Mouse (Mus musculus): ENCODE data around the gene Mapkapk2. TPM values are rescaled to one million over a fixed set of nuclear protein-coding genes. Genes with fewer than 3 reads are reported as not detected.
"Not testable (repeated sequence)": the region's sequence is repeated elsewhere in the genome, so short reads cannot be mapped to it uniquely, and the experiment has no call there.

Gene Mapkapk2
- total RNA-seq, 2 experiments from 2014 or later: 26.9 to 31.4 TPM

DNA sequence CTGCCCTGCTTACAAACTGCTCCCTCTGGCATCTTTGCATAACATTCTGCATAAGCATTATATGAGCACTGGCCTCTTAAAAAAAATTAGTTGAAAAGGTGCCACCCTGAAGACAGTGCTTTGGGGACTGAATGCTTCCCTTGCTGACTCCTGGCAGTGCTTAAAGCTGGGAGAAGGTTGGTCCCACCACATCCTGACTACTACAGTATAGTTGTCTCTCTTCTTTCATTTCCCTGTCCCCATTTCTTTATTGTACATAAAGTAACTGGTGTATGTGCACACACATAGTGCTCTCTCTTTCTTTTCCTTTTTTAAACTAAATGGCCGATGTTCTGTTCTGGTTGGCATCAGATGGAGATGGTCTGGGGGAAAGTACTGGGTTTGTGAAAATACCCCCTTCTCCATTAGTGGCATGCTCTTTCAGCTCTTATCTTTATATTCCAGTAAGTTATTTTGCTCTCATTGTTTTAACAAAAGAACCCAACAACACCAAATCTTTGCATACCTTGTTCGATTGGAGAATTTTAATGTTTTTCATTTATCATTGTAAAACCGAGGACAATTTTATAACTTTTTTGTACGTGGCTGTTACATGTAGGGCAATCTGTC lies 74.3 kb downstream of the Mapkapk2 start:
- not testable (repeated sequence) for DNase-seq (ENCODE audit: extremely low spot score in 1 of 2, low spot score in 1 of 2)

DNA sequence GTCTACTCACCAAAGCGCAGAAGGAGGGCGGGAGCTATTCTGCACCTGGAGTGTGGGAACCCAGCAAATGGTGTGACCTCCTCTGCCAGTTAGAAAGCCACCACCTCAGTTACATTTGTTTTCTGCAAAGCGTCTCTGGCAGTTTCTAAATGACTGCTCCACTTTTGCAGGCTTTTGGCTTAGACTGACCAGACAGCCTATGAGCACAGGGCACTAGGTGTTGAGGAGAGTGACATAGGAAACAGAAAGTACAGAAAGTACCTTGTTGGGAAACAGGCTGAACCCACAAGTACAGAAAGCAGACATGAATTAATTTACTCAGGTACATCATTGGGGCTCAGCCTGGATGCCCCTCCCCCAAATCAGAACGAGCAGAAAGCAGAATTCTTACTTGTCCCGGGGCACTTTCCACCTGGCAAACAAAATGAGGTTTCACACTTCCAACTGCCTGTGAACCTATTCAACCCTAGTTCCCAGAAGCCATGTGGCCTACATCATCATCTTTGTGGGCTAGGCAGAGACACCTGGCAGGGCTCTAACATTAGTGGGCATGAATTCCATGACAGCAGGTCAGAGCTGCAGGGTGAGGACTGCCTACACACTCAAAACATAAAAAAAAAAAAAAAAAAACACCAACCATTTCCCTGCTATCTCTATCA lies 74.9 kb downstream of the Mapkapk2 start:
- DNase-seq (ENCODE audit: extremely low spot score in 1 of 2, low spot score in 1 of 2): no peak

DNA sequence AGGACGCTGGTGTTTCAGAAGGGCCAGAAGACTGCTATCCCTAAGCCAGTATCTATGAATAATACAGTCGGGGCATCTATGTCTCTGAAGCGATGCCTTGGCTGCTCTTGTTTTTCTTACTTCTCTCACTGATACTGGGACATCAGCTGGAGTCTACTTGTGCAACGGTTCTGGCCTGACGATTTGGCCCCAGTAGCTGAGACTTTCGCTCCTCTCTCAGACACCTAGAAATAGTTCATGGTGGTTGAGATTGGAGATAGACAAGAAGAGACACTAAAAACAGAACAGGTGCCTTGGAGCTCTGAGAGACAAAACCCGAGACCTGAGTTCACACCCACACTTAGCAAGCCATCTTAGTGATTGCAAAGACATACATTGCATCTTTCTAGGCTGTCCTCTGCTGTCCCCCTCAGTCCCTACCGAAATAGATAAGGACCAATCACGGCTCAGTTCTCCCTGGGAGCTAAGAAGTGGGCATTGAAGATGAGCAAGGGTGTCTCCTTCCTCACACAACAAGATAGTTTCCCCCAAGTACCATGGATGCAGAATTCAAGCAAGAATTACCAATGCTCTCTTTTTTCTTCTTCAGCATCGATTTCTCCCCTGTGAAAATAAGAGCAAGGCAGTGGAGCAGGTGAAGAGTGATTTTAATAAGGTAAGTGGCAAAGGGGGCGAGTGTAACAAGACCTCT lies 75.6 kb downstream of the Mapkapk2 start:
- no peak for DNase-seq (ENCODE audit: extremely low spot score in 1 of 2, low spot score in 1 of 2)

GRCm38 (mm10) chr1:131021438-131021837 lies 76.2 kb downstream of the Mapkapk2 start:
- no peak for DNase-seq (ENCODE audit: extremely low spot score in 1 of 2, low spot score in 1 of 2)

GRCm38 (mm10) chr1:131020425-131021310 lies 77.0 kb downstream of the Mapkapk2 start:
- DNase-seq (ENCODE audit: extremely low spot score in 1 of 2, low spot score in 1 of 2): no peak

DNA sequence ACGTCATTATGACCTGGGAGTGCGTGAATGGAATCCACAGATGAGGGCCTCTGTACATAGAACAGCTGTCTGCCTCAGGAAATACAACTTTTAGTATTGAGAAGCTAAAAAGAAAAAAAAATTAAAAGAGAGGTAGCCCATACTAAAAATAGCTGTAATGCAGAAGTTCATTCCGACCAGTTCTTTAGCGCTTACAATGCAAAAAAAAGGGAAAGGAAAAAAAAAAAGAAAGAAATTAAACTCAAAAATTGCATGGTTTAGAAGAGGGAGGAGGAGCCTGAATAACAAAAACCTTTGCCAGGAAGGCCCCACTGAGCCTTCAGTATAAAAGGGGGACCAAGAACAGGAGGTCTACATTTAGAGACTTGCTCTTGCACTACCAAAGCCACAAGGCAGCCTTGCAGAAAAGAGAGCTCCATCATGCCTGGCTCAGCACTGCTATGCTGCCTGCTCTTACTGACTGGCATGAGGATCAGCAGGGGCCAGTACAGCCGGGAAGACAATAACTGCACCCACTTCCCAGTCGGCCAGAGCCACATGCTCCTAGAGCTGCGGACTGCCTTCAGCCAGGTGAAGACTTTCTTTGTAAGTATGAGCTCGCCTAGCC lies 78.0 kb downstream of the Mapkapk2 start, which contains the start of gene Il10:
Gene Il10 (plus strand): TSS at position 354 of the 607 bp plus-strand sequence.
- DNase-seq (ENCODE audit: extremely low spot score in 1 of 2, low spot score in 1 of 2): no peak

GRCm38 (mm10) chr1:131015879-131016278 lies 81.7 kb downstream of the Mapkapk2 start:
- no peak for DNase-seq (ENCODE audit: extremely low spot score in 1 of 2, low spot score in 1 of 2)

- DNase-seq (ENCODE audit: extremely low spot score in 1 of 2, low spot score in 1 of 2): no peak
Measured at GRCm38 (mm10) chr1:131015281-131015680, 82.3 kb downstream of the Mapkapk2 start.

DNA sequence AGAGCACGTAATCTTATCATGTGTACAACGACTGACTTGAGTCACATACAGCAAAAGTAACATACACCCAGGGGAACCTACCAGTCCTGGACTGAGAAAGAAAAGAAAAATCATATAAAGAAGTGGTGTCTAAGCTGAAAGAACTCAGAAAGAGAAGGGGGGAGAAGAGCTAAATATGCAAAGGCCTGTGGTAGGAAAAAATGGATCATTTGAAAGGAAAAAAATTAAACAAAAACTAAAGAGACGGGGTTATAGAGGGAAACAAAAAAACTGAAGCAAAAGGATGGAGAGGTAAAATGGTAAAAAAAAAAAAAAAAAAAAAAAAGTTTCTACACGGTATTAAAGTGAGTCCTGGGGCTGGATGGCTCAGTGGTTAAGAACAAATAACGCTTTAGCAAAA lies 83.7 kb downstream of the Mapkapk2 start:
- DNase-seq (ENCODE audit: extremely low spot score in 1 of 2, low spot score in 1 of 2): no peak

DNA sequence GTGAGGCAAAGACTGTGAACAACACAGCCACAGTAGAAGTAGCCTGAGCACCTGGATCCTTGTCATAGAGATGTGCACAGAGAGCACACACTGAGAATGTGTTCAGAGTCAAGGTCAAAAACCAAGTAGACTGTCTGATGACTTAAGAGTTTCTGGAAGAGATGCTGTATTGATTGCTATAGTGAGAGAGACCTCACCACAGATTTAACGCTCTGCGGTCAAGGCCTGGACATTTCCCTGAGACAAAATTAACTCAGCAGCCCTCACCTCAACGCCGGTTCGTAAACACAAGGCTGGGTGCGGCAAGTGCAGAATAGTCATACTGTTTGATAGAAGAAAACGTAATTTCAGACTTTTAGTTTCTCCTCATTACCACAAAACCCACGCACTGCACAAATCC lies 85.1 kb downstream of the Mapkapk2 start:
- DNase-seq (ENCODE audit: extremely low spot score in 1 of 2, low spot score in 1 of 2): no peak

- DNase-seq (ENCODE audit: extremely low spot score in 1 of 2, low spot score in 1 of 2): no peak
Measured at GRCm38 (mm10) chr1:131010201-131011153, 87.1 kb downstream of the Mapkapk2 start.

DNA sequence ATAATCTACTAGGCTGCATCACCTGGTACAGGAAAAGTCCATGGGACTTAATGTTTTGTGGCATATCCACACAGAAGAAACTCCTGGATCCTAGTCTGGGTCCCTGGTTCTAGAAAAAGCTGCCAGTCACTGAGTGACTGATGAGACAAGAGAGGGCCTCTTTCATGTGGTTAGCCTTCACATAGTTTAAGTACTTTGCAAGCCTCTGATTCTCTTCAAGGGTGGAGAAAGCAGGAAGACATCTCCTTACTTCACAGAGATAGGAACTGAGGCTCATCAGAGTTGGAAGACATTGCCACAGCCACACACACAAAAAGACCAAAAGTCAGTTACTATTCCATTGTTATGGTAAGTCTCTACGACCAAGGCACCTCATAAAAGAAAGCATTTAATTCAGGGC lies 91.6 kb downstream of the Mapkapk2 start:
- DNase-seq (ENCODE audit: extremely low spot score in 1 of 2, low spot score in 1 of 2): no peak

Other genes starting within 250 kb of the Mapkapk2 start
- gene Fcmr, start 232.2 kb downstream of the Mapkapk2 start, total RNA-seq (2021): under 1 TPM in 1 of 2 experiments, not detected in 1; 0.68 TPM
- not detected for gene Il24, start 210.4 kb downstream of the Mapkapk2 start, total RNA-seq (2021)
- not detected for gene Il20, start 186.4 kb downstream of the Mapkapk2 start, total RNA-seq (2021)
- not detected for gene Il19, start 157.7 kb downstream of the Mapkapk2 start, total RNA-seq (2021)
- not detected for gene Il10, start 78.0 kb downstream of the Mapkapk2 start, total RNA-seq (2021)
- 10 to 100 TPM; 15.7 to 17.4 TPM for gene Dyrk3, start 40.5 kb upstream of the Mapkapk2 start, total RNA-seq (2021)
- gene Eif2d, start 55.4 kb upstream of the Mapkapk2 start, total RNA-seq (2021): 10 to 100 TPM; 37.6 to 39.4 TPM
- 10 to 100 TPM; 18.8 to 21.4 TPM for gene Rassf5, start 147.4 kb upstream of the Mapkapk2 start, total RNA-seq (2021)
- 1 to 10 TPM in 1 of 2 experiments, under 1 TPM in 1; 0.98 to 2.7 TPM for gene Ikbke, start 181.8 kb upstream of the Mapkapk2 start, total RNA-seq (2021)

All from layer of hippocampus, postnatal 25 days (tissue).